Mouse (Mus musculus) megakaryocyte, embryonic 14.5 days (primary cell): ENCODE results near the gene Tle6.

ENCODE experiments used
- FLI1 ChIP-seq: IDR thresholded peaks from 2 replicates; pipeline ENCODE4 v1.6.1; 2012; ENCODE audit warnings: low read length, inconsistent platforms, mixed read lengths
- GATA1 ChIP-seq: IDR thresholded peaks from 3 replicates; pipeline ENCODE4 v1.6.1; 2012; ENCODE audit warnings: mixed read lengths, low read length, inconsistent platforms, borderline replicate concordance

DNA sequence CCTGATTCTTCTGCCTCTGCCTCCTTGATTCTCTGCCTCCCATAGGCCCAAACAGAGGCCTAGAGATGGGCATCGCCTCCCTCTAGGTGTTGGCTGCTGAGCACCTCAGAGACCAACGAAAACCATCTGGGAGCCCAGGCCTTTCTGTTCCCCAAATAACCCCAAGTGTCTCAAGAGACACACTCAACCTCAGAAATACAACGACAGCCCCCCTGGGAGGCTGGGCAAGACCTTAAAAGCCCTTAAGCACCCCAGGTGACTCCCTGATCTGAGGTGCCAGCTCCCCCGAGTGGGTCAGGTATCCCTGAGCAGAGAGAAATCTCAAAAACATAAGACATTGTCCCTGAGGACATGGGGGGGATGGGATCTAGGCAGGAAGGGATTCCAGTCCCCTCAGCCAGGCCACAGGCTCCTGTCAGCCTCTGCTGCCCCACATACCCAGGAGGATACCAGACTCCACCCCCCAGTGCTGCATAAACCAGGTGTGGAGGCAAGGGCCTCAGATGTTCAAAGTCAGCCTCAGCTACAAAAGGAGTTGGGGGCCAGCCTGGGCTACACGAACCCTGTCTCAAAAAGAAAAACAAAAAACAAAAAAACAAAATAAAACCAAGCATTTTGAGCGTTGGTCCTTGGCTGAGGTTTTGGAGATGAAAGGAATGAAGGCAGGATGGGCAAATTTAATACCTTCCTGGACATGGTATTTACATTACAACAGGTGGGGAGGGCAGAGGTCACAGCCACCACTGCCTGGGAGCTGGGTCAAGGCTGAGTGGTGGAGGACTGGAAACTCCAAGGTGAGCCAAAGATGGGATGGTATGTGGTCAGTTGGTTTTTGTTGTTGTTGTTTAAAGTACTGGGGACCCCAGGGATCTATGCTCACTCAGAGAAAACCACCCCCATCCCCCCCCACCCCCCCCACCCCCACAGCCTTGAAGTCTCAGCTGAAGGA is 46.8 kb downstream of the Tle6 start:
- no peak for TF ChIP-seq GATA1
- TF ChIP-seq FLI1, result no peak
